Mouse (Mus musculus) cortical plate, adult 2 months (tissue): Measurements from ENCODE around the gene Agrn.

ENCODE experiments used
- CTCF ChIP-seq: fragments of 200-500 bp; IDR thresholded peaks from 2 replicates; pipeline ENCODE4 v1.5.1; 2011; ENCODE audit warnings: mild to moderate bottlenecking, control low read depth, low read length; ENCODE audit not compliant: insufficient read depth; ENCODE audit errors: extremely low read depth
- POLR2A ChIP-seq: fragments of 200-500 bp; IDR thresholded peaks from 2 replicates; pipeline ENCODE4 v1.6.1; 2011; ENCODE audit warnings: mild to moderate bottlenecking, low read length, control low read depth; ENCODE audit not compliant: insufficient read depth; ENCODE audit errors: extremely low read depth

GRCm38 (mm10) chr4:156183747-156184146 lies 13.5 kb downstream of the Agrn start:
- TF ChIP-seq CTCF, result no peak
- TF ChIP-seq POLR2A, result no peak
